ENCODE assay signal across 8 mouse cellular contexts in the genomic region with DNA sequence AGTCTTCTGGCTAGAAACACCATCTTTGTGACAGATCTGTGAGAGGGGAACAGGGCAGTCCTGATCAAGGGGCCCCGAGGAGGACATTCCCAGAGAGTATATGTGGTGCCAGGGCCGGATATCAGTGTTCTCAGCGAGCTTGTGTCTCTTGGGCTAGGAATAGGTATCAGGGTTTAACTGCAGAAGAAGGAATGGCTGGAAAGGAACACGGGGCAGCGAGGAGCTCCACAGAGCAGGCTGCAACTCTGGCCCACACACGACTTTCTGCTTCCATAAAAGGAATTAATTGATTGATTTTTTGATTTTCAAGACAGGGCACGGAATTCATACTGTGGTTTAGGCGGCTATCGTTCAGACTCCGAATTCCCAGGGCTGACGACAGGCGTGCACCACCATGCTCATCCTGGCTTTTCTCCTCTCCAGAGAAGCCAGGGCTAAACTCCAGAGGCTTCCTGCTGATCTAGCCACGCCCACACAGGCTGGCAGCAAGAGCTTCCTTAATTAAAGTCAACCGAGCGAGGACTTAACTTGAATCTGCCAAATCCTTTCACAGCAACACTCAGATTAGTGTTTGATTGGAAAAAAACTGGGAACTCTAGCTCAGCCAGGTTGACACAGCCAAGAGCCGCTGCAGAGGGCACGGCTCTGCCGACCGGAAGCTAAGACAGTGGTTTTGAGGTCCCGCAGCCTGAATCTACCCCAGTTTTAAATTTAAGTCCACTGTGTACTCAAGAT.
DNase-seq lines count a peak whose midpoint lies in the region; ATAC-seq lines count a peak whose summit lies in the region.

No protein-coding gene starts in this region.

- H3K4me2 ChIP-seq in forebrain, embryonic 13.5 days = peak overlapping the region; percentile 65
- H3K4me2 ChIP-seq in hindbrain, embryonic 11.5 days (replicated peaks; ENCODE audit: low read depth, low read length) = peak overlapping the region; percentile 48
- peak overlapping the region; percentile 81 for H3K4me2 ChIP-seq in lung, embryonic 16.5 days (ENCODE audit: low read depth, low read length)

- no peak overlapping the region for H3K27ac ChIP-seq in forebrain, embryonic 13.5 days
- no peak overlapping the region for H3K27ac ChIP-seq in hindbrain, embryonic 11.5 days (ENCODE audit: low read depth, low read length)
- no peak overlapping the region for H3K27ac ChIP-seq in lung, embryonic 16.5 days (ENCODE audit: low read length)

- peak; percentile 44 for DNase-seq in R1 (ENCODE audit: low read depth, low spot score)
- peak; percentile 57 for DNase-seq in hindbrain, embryonic 11.5 days (ENCODE audit: low spot score)
- DNase-seq in layer of hippocampus, postnatal 10 days (ENCODE audit: low spot score in 2 of 2) = peak; percentile 42 to 59
- DNase-seq in retina, adult 2 months (ENCODE audit: low read depth, low spot score) = peak; percentile 20

- H3K27me3 ChIP-seq in forebrain, embryonic 13.5 days = no peaks in the 10 kb centered on the region
- no peaks in the 10 kb centered on the region for H3K27me3 ChIP-seq in hindbrain, embryonic 11.5 days (ENCODE audit: control insufficient read depth, insufficient read depth, low read length)
- no peaks in the 10 kb centered on the region for H3K27me3 ChIP-seq in lung, embryonic 16.5 days (ENCODE audit: control insufficient read depth, insufficient read depth, low read depth, low read length)

- peak overlapping the region; percentile 37; the same call in 1 of the 2 replicates for H3K9ac ChIP-seq in forebrain, embryonic 13.5 days
- H3K9ac ChIP-seq in hindbrain, embryonic 11.5 days (ENCODE audit: low read depth, low read length) = peak overlapping the region; percentile 32; the same call in 1 of the 2 replicates
- peak overlapping the region; percentile 58 for H3K9ac ChIP-seq in lung, embryonic 16.5 days (ENCODE audit: low read length)

- H3K9me3 ChIP-seq in forebrain, embryonic 13.5 days (replicated peaks) = no peaks in the 10 kb centered on the region
- no peaks in the 10 kb centered on the region for H3K9me3 ChIP-seq in hindbrain, embryonic 11.5 days (ENCODE audit: control insufficient read depth, low read length)
- no peaks in the 10 kb centered on the region for H3K9me3 ChIP-seq in lung, embryonic 16.5 days (ENCODE audit: control insufficient read depth, low read length)

- 4% methylated on average over 20 of the region's 20 CpGs for WGBS in forebrain, embryonic 13.5 days
- 7% methylated on average over 20 of the region's 20 CpGs for WGBS in hindbrain, embryonic 11.5 days
- WGBS in lung, embryonic 16.5 days = 7% methylated on average over 20 of the region's 20 CpGs

- ATAC-seq in cerebellum, adult (ENCODE audit: insufficient number of reproducible peaks, low FRiP score, low TSS enrichment) = peak; percentile 71
- ATAC-seq in forebrain, embryonic 13.5 days = peak; percentile 90
- peak; percentile 85 for ATAC-seq in hindbrain, embryonic 11.5 days (ENCODE audit: low FRiP score)
- peak; percentile 80 for ATAC-seq in lung, embryonic 16.5 days (ENCODE audit: low read depth)
- ATAC-seq in erythroblast, adult 5-6 weeks (replicated peaks; ENCODE audit: low FRiP score, poor library complexity, severe bottlenecking) = no peak

- no peaks in the 10 kb centered on the region for H3K36me3 ChIP-seq in forebrain, embryonic 13.5 days (ENCODE audit: poor library complexity, severe bottlenecking)
- no peaks in the 10 kb centered on the region for H3K36me3 ChIP-seq in hindbrain, embryonic 11.5 days (ENCODE audit: control insufficient read depth, insufficient read depth, low read length)
- no peaks in the 10 kb centered on the region for H3K36me3 ChIP-seq in lung, embryonic 16.5 days (ENCODE audit: control insufficient read depth, insufficient read depth, low read length)

- peak overlapping the region; percentile 32 for H3K4me3 ChIP-seq in forebrain, embryonic 13.5 days
- H3K4me3 ChIP-seq in hindbrain, embryonic 11.5 days (ENCODE audit: low read depth, low read length) = peak overlapping the region; percentile 28
- peak overlapping the region; percentile 48 for H3K4me3 ChIP-seq in lung, embryonic 16.5 days (ENCODE audit: low read length)

- peaks cover 16% of the 10 kb centered on the region for H3K4me1 ChIP-seq in forebrain, embryonic 13.5 days
- H3K4me1 ChIP-seq in hindbrain, embryonic 11.5 days (replicated peaks; ENCODE audit: control insufficient read depth, insufficient read depth, low read length) = no peaks in the 10 kb centered on the region
- peaks cover 4% of the 10 kb centered on the region; the same call in 1 of the 2 replicates for H3K4me1 ChIP-seq in lung, embryonic 16.5 days (replicated peaks; ENCODE audit: control insufficient read depth, insufficient read depth, low read length)
